Mouse (Mus musculus) ES-Bruce4 (cell line): ENCODE results near the gene Ptpn20. TPM values are rescaled to one million over a fixed set of nuclear protein-coding genes. Genes with fewer than 3 reads are reported as not detected.

Source experiments
- H3K27ac ChIP-seq: 2 replicates; pipeline ENCODE4 v1.5.1; 2012; ENCODE audit warnings: low read length, inconsistent platforms; ENCODE audit not compliant: insufficient read depth
- H3K27me3 ChIP-seq: 2 replicates; pipeline ENCODE4 v1.6.1; 2012; ENCODE audit warnings: mild to moderate bottlenecking, low read length, inconsistent platforms; ENCODE audit not compliant: control insufficient read depth, poor library complexity, insufficient read depth, severe bottlenecking
- H3K36me3 ChIP-seq: 2 replicates; pipeline ENCODE4 v1.6.1; 2012; ENCODE audit warnings: inconsistent platforms, mild to moderate bottlenecking, low read length, moderate library complexity; ENCODE audit not compliant: control insufficient read depth, poor library complexity, insufficient read depth, severe bottlenecking
- H3K4me1 ChIP-seq: one replicate; pipeline ENCODE4 v1.8.1; 2011; ENCODE audit warnings: low read length; ENCODE audit not compliant: control insufficient read depth, insufficient read depth
- H3K4me3 ChIP-seq: 2 replicates; pipeline ENCODE4 v1.5.1; 2011; ENCODE audit warnings: low read depth, mild to moderate bottlenecking, low read length
- H3K9ac ChIP-seq: 2 replicates; pipeline ENCODE4 v1.6.1; 2012; ENCODE audit warnings: low read depth, mild to moderate bottlenecking, inconsistent platforms; ENCODE audit not compliant: poor library complexity, severe bottlenecking
- H3K9me3 ChIP-seq: replicated peaks from 2 replicates; pipeline ENCODE4 v1.6.1; 2012; ENCODE audit warnings: mild to moderate bottlenecking, low read length, inconsistent platforms; ENCODE audit not compliant: control insufficient read depth, poor library complexity, insufficient read depth, severe bottlenecking
- CTCF ChIP-seq: IDR thresholded peaks from one replicate; pipeline ENCODE4 v1.8.1; 2011; ENCODE audit warnings: low read depth, low read length
- EP300 ChIP-seq: IDR thresholded peaks from 2 replicates; pipeline ENCODE4 v1.6.1; 2011; ENCODE audit warnings: low read depth, low read length; ENCODE audit not compliant: insufficient read depth
- POLR2A ChIP-seq: IDR thresholded peaks from one replicate; pipeline ENCODE4 v1.8.1; 2011; ENCODE audit warnings: low read length; ENCODE audit not compliant: insufficient read depth
- polyA plus RNA-seq: library from polyadenylated mRNA; stranded (reverse); fragments of >200 nt; gene quantifications from 2 replicates; pipeline ENCODE4 v1.2.4, GENCODE M21; 2011; ENCODE audit warnings: low read depth; ENCODE audit not compliant: missing spikeins, insufficient read depth, insufficient read length

Gene Ptpn20
- polyA plus RNA-seq, 1 experiment, result 0.51 TPM

DNA sequence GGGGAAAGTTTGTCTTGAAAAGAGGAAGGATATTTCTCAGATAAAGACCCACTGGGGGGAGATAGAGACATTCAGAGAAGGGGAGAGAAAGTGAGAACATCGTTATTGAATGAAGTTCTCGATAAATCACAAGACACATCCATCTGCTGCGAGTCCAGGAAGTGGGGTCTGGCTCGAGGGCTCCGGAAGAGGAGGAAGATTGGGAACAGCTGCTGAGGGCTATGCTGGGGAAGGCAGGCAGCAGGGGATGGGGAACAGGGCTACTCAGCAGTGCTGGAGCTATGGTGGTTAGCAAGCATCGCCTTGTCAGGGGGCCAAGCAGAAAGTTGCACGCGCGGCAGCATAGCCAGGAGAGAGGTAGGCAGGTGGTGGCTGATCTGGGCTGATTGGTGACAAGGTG lies 73.1 kb downstream of the Ptpn20 start:
- H3K9ac ChIP-seq, result no peak overlapping the region

DNA sequence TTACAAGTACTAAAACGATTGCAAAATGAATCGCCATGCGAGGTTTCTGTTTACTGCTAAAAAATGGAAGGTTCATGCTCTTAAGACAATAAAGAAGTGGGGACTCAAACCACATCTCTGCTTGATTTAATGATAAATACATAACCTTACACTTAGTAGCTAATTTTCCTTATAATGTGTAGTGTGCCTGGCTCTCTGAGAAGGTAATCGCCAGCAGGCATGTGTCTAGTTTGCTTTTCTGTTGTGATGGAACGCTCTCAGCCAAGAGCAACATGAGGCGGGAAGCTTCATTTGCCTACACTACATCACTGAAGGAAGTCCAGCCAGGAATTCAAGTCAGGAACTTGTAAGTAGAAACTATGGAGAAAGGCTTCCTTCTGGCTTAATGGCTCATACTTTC lies 77.3 kb downstream of the Ptpn20 start:
- no peaks in the 10 kb centered on the region for H3K27me3 ChIP-seq
- H3K4me1 ChIP-seq, result no peaks in the 10 kb centered on the region
- no peak overlapping the region for H3K27ac ChIP-seq
- H3K4me3 ChIP-seq, result no peak overlapping the region
- TF ChIP-seq EP300 (no peak), CTCF (no peak), POLR2A (no peak)
- H3K9me3 ChIP-seq, result peaks cover 4% of the 10 kb centered on the region; the same call in 1 of the 2 replicates
- H3K9ac ChIP-seq, result no peak overlapping the region
- H3K36me3 ChIP-seq, result no peaks in the 10 kb centered on the region

More for the DNA sequence above, 73.1 kb downstream of the Ptpn20 start:
- Histone ChIP-seq H3K27ac (no peak overlapping the region), H3K9me3 (peaks cover 4% of the 10 kb centered on the region; the same call in 1 of the 2 replicates), H3K27me3 (no peaks in the 10 kb centered on the region), H3K36me3 (no peaks in the 10 kb centered on the region), H3K4me3 (no peak overlapping the region), H3K4me1 (no peaks in the 10 kb centered on the region)
- no peak for TF ChIP-seq CTCF

DNA sequence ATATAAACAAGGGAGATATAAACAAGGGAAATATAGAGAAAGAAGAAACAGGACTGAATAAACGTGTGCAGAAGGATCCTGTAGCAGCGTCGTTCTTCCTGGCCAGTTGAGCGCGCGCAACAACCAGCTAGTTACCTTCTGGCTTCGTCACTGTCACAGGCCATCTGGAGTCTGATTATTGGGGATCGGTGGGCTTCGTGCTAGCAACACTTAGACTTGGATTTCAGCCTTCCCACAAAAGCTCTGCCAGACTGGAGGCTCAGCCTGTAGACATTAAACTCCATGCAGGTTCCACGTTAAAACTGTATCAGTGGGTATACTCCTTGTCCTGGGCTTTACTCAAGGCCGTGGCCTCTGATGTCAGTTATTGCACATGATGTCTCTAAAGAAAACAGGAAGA lies 80.9 kb downstream of the Ptpn20 start:
- Histone ChIP-seq H3K9ac (no peak overlapping the region), H3K27ac (no peak overlapping the region), H3K36me3 (no peaks in the 10 kb centered on the region), H3K4me1 (no peaks in the 10 kb centered on the region), H3K27me3 (no peaks in the 10 kb centered on the region), H3K9me3 (peaks cover 4% of the 10 kb centered on the region; the same call in 1 of the 2 replicates), H3K4me3 (no peak overlapping the region)
- TF ChIP-seq CTCF (no peak), POLR2A (no peak), EP300 (no peak)

DNA sequence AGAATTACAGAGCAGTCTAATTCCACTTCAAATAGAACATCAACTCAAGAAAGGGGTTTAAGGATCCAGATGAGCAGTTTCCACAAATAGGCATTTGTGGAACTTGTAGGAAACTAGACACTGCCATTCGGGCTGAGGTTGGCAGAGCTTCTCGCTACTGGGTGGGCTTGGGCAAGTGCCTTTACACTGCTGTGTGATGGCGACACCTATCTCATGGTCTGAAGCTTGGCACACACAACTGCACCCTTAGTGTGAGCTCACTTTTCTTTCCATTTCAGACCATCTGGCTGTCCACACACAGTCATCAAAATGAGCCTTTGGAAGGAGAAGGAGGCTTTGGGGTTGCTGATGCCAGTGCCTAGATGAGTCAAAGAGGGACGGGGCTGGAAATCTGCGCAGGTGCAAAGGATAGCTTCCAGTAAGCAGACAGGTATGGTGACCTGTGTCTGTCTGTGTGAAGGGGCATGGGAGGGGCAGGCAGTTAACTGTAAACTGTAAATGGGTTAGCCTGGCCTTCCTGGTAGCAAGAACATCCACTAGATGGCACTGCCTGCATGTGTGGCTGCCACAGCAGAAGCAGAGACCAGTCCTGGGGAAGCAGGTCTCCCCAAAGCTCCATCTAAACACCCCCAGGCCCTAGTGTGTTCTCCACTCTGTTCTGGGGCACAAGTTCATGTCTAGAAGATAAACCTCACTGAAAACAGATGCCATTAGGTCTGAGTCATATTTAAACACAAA lies 84.5 kb downstream of the Ptpn20 start:
- no peak for TF ChIP-seq POLR2A
- peak; percentile 72 for TF ChIP-seq CTCF
- no peak for TF ChIP-seq EP300
- Histone ChIP-seq H3K27ac (no peak overlapping the region), H3K9me3 (no peaks in the 10 kb centered on the region), H3K27me3 (no peaks in the 10 kb centered on the region), H3K4me3 (no peak overlapping the region), H3K9ac (no peak overlapping the region), H3K4me1 (no peaks in the 10 kb centered on the region), H3K36me3 (no peaks in the 10 kb centered on the region)

DNA sequence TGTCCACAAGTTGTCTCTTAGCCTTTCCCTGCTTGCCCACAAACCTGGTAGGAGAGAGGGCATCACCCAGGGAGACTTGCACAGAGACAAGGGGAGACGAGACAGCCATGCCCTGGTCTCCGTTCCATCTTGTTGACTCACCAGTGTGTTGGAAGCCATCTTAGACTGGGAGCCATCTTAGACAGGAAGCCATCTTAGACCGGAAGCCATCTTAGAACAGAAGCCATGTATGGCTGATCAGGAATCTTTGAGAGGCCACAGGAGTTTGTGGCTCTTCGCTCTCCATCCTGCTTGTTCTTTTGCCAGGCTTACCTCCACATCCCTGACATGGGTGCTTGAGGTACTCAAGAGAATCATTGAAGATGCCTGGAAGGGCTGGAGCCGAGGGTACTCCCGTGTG lies 89.0 kb downstream of the Ptpn20 start:
- TF ChIP-seq EP300 (no peak), CTCF (no peak), POLR2A (no peak)
- H3K4me3 ChIP-seq, result no peak overlapping the region
- H3K36me3 ChIP-seq, result no peaks in the 10 kb centered on the region
- no peaks in the 10 kb centered on the region for H3K9me3 ChIP-seq
- H3K27me3 ChIP-seq, result no peaks in the 10 kb centered on the region
- no peak overlapping the region for H3K9ac ChIP-seq
- H3K27ac ChIP-seq, result no peak overlapping the region
- H3K4me1 ChIP-seq, result no peaks in the 10 kb centered on the region

DNA sequence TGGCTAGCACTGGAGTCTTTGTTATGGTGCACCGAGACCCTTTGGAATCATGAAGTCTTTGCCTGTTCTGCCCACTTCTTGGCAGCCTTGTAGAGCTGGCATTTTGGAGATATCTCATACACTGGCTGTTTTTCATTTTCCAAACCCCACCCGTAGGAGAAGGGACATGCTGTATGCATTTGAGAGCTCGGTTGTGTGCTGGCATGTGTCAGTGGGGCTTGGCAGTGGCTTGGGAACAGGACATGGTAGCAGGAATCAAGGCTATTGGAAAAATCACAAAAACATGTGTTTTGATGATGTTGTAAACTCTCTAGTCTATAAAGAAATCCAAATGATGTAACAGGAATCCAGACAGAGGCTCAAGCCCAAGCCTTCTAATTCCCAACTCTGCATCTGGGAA lies 89.7 kb downstream of the Ptpn20 start:
- Histone ChIP-seq H3K4me1 (no peaks in the 10 kb centered on the region), H3K36me3 (no peaks in the 10 kb centered on the region), H3K27me3 (no peaks in the 10 kb centered on the region), H3K9ac (no peak overlapping the region), H3K9me3 (no peaks in the 10 kb centered on the region), H3K27ac (no peak overlapping the region), H3K4me3 (no peak overlapping the region)
- TF ChIP-seq CTCF (no peak), EP300 (no peak), POLR2A (no peak)
